Mouse (Mus musculus) retina, postnatal 7 days (tissue): ENCODE results near the gene Anapc1.
A peak's percentile ranks its signal among the peaks of the same experiment; 100 is the strongest.
"Not testable (repeated sequence)": the region's sequence is repeated elsewhere in the genome, so short reads cannot be mapped to it uniquely, and the experiment has no call there.

Experiments used
- DNase-seq: peaks from one replicate; pipeline ENCODE4 v3.0.0-alpha.2; 2012; ENCODE audit warnings: low read depth, low spot score

Gene Anapc1

GRCm38 (mm10) chr2:128697047-128697446 is 9.9 kb upstream of the Anapc1 start:
- DNase-seq = no peak

GRCm38 (mm10) chr2:128696426-128696825 is 9.2 kb upstream of the Anapc1 start:
- no peak for DNase-seq

- no peak for DNase-seq
These were observed 7.4 kb upstream of the Anapc1 start for GRCm38 (mm10) chr2:128694548-128694947.

- DNase-seq = not testable (repeated sequence)
These were observed 6.6 kb upstream of the Anapc1 start for GRCm38 (mm10) chr2:128693828-128694227.

GRCm38 (mm10) chr2:128693236-128693635 is 6.0 kb upstream of the Anapc1 start:
- DNase-seq = no peak

- no peak for DNase-seq
These were observed 5.6 kb upstream of the Anapc1 start for GRCm38 (mm10) chr2:128692771-128693170.

- no peak for DNase-seq
These were observed 5.1 kb upstream of the Anapc1 start for GRCm38 (mm10) chr2:128692336-128692735.

- no peak for DNase-seq
These were observed 448 bp upstream of the Anapc1 start for GRCm38 (mm10) chr2:128687558-128688120.

- no peak for DNase-seq
These were observed 6.5 kb downstream of the Anapc1 start for GRCm38 (mm10) chr2:128680661-128681060.

GRCm38 (mm10) chr2:128620578-128620977 is 66.6 kb downstream of the Anapc1 start:
- no peak for DNase-seq

GRCm38 (mm10) chr2:128615366-128615765 is 71.8 kb downstream of the Anapc1 start:
- no peak for DNase-seq

GRCm38 (mm10) chr2:128613365-128613764 is 73.8 kb downstream of the Anapc1 start:
- DNase-seq = no peak

GRCm38 (mm10) chr2:128612275-128612674 is 74.9 kb downstream of the Anapc1 start:
- no peak for DNase-seq

- no peak for DNase-seq
These were observed 76.0 kb downstream of the Anapc1 start for GRCm38 (mm10) chr2:128611178-128611577.

GRCm38 (mm10) chr2:128609286-128609685 is 77.9 kb downstream of the Anapc1 start:
- DNase-seq = no peak

GRCm38 (mm10) chr2:128601534-128601933 is 85.7 kb downstream of the Anapc1 start:
- DNase-seq = no peak

GRCm38 (mm10) chr2:128592301-128592700 is 94.9 kb downstream of the Anapc1 start:
- DNase-seq = no peak

- no peak for DNase-seq
These were observed 96.3 kb downstream of the Anapc1 start, which contains the start of gene Spdye4c for GRCm38 (mm10) chr2:128590909-128591308. Spdye4c (plus strand) TSS chr2:128591209.

- DNase-seq = no peak
These were observed 104.3 kb downstream of the Anapc1 start for GRCm38 (mm10) chr2:128582881-128583280.

GRCm38 (mm10) chr2:128572726-128573624 is 114.2 kb downstream of the Anapc1 start:
- DNase-seq = peak; percentile 66

- DNase-seq = no peak
These were observed 116.2 kb downstream of the Anapc1 start for GRCm38 (mm10) chr2:128571001-128571400.

GRCm38 (mm10) chr2:128568490-128568889 is 118.7 kb downstream of the Anapc1 start:
- no peak for DNase-seq

- DNase-seq = no peak
These were observed 119.2 kb downstream of the Anapc1 start for GRCm38 (mm10) chr2:128568018-128568417.
